Mouse (Mus musculus): ENCODE results near the gene Zc3h8. TPM values are rescaled to one million over a fixed set of nuclear protein-coding genes. Genes with fewer than 3 reads are reported as not detected.

The Zc3h8 gene
- 1 to 10 TPM; 7.8 to 9.9 (median 8.0) TPM for total RNA-seq (2022)

DNA sequence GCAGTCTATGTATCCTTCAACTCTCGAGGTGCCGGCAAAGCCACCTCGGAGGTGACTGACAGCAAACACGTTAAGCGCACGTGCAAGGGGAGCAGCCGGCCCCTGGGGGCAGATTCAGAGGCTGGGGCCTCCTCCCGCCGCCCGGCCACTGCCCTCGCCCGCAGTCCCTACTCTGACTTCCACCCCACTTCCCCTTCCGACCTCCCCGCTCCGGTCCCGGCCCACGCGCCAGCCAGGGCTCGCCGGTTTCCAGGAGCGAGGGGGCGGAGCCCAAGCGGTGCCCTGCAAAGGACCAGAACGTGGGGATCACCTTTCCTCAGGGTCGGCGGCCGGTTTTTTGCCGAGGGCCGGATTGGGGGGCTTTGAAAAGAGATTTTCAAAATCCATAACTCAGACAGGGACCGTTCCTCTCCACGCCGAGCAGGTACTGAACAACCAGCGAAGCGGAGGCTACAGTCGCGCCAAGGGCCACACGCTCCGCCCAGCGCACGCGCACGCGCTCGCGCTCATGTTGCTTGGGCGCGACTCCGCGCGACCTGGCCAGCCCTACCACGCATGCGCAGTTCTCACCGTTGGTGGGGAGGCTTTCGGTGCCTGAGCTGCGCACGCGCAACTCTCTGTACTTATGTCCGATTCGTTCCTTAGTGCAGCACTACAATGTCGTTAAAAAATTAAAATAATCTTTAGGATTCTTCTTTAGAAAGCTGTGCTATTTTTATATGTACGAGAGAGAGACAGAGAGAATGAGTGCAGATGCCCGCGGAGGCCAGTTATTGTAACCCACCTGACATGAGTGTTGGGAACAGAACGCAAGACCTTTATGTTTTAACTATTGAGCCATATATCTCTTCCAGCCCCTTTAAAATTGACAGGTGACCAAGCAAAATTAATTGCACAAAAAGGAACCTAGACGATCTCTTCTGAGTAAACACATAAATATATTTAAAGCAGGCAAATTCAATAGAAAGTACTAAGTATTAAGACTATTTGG lies at the start of gene Zc3h8:
TSS of gene Zc3h8 (minus strand) at position 540 of the 991 bp plus-strand sequence.
- peak; percentile 91 to 95 for DNase-seq (ENCODE audit: low spot score in 2 of 2)

DNA sequence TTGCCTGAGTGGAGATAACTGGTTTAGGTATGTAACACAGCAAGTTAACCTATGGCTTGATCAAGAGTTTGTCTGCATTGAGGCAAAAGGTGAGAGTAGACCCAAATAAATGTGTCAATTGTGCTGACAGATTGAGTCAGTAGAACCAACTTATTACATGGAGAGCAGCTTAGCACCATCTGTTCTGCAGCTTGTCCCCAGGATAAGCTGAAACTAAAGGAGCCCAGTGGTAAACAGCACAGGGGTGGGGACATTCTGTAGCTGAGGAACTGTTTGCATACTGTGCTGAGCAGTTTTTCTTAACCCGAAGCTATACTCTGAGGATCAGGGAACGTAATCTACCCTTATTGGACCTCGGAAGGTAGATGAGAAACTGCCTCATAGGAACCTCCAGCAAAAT lies 40.9 kb upstream of the Zc3h8 start:
- no peak for DNase-seq (ENCODE audit: low spot score in 2 of 2)

DNA sequence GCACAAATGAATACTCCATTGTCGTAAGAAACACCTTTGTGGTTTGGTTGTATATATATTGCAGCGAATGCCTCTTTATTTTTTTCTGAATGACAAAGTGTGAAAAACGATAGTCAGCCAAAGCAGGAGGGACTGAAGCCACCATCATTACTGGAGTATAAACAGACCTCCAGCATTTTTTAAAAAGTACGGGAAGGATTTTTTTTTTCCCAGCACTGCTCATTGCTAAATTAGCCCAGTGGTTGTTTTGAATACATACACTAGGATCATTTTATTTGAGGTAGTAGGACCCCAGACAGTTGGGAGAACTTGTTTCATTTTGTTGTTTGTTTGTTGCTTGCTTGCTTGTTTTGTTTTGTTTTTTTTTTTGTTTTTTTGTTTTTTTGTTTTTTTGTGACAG lies 31.7 kb upstream of the Zc3h8 start:
- DNase-seq (ENCODE audit: low spot score in 2 of 2): no peak

DNA sequence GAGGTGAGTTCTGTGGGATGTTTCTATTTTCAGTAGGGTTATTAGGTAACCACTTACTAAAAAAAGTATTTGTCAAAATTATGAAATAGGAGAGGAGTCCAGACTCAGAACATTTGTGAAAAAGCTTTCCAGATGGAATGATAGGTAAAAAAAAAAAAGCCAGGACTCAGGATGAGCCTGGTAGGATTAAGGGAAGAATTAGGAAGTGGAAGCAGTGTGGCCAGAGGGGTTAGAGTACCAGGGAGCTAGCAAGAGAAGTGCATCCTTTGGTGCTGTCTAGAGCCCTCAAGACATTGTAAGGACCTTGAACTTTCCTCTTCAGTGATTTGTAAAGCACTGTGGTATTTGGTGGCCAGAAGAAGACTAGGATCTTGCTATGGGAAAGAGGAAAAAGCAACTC lies 28.4 kb upstream of the Zc3h8 start:
- DNase-seq (ENCODE audit: low spot score in 2 of 2): no peak

DNA sequence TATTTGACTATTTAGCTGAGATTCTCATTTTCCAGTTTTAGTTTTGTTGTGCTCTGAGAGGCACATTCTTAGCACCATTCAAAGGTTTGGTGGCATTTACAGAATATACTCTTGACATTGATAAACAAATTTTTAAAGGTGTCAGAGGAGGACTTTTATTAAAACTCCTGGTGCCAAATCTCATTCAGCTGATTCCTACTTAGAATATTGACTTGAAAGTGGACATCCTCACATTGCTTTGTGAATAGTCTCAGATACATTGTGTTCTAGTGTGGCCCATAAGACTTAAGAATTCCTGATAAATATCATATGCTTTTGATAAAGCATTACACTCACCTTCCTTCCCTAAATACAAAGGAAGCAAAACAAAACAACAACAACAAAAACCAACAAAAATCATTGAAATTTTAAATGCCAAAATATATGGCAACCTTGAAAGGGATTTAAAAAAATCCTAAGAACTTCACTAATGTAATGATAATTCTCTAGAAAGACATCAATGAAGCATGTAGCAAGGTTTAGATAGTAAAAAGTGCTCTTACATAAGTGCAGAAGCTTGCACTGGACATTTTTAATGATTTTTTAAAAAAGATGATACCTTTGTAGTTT lies 24.7 kb upstream of the Zc3h8 start:
- no peak for DNase-seq (ENCODE audit: low spot score in 2 of 2)

DNA sequence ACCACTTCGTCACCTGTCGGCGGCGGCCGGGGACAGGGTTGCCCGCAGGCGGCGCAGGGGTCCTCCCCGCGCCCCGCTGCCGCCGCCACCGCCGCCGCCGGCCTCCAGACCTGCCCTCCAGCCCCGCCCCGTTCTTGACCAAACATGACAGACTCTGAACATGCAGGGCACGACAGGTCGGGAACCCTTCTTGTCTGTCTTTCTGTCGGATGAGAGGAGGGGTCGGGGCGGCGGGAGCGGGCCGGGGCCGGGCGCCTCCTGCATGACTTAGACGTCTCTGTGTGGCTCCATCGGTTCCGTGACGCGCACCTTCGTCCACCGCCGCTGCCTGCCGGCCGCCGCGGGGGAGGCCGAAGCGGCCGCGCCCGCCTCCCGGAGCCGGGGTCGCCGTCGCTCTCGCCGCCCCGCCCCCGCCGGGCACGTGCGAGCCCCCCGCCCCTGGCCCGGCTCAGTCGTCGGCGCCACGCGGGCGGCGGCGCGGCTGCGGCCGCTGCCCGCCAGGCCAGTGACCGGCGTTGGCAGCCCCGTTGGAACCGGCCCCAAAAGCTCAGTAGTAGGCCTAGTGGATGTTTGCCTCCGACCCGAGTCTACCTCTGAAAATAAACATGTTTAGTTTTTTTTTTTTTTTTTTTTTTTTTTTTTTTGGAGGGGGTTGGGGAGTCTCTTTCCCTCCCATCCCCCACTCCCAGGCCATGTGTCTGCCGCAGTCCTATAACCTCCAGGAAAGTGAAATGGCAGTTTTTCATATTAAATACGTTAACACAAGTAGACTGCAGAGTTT lies 24.0 kb upstream of the Zc3h8 start, which contains the start of gene Gm10762:
TSS of gene Gm10762 (minus strand) at position 65 of the 781 bp plus-strand sequence.
- peak; percentile 59 to 66 for DNase-seq (ENCODE audit: low spot score in 2 of 2)

DNA sequence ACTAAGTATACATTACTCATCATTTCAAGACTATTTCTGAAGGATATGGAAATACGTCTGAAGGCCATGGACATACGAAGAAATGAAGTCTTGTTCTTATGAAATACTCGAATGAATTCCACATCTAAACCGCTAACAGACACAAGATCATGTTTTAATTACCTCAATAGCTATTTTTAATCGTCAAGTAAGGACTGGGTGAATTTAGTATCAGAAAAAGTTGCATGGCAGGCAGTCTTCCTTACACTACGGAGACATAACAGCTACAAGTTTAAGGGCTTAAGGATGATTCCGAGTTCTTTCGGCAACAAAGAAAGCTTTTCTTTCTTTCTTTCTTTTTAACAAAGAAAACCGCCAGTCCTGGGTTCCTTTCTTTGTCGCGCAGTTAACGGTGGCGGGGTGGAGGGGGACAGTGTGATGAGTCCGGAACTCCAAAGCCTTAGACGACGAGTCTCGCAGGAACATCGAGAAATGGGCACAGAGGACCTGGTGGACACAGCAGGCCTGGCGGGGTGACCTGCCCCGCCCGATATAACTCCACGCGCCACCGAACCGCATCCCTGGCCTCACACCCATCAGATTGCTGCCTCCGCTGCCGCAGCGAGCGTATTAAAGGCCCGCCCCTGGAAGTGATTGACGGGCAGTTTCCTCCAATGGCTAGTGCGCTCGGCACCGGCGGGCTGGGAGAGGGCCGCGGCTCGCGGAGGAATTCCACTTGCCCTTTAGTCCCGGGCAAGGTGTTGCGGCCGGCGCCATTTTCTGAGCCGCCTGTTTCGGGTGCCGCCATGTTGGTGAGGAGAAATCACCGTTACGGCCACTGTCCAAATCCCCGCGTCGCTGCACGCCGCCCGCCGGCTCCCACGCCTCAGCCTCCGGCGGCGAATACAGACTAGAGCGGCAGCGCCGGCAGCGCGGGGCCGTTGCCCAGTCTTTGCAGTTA lies 23.0 kb upstream of the Zc3h8 start, which contains the start of gene Zc3h6:
TSS of gene Zc3h6 (plus strand) at position 762 of the 940 bp plus-strand sequence.
- DNase-seq (ENCODE audit: low spot score in 2 of 2): peak; percentile 97 to 98

DNA sequence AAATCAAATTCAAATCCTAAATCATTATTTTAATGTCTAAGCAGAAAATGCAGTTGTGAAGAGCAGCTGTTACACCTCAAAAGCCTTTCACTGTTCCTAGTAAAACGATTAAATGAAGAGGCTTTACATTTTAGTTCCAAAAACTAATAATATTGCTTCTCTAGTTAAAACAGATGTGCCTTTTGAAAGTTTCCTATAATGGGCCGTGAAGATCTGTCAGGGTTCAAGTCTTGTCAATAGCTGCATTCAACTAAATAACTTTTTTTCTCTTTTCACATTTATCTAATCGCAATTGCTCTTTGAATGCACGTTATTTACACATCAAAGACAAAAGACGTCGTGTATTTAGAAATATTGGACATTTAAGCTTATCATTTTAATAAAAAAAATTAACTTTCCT lies 22.4 kb upstream of the Zc3h8 start:
- DNase-seq (ENCODE audit: low spot score in 2 of 2): no peak

DNA sequence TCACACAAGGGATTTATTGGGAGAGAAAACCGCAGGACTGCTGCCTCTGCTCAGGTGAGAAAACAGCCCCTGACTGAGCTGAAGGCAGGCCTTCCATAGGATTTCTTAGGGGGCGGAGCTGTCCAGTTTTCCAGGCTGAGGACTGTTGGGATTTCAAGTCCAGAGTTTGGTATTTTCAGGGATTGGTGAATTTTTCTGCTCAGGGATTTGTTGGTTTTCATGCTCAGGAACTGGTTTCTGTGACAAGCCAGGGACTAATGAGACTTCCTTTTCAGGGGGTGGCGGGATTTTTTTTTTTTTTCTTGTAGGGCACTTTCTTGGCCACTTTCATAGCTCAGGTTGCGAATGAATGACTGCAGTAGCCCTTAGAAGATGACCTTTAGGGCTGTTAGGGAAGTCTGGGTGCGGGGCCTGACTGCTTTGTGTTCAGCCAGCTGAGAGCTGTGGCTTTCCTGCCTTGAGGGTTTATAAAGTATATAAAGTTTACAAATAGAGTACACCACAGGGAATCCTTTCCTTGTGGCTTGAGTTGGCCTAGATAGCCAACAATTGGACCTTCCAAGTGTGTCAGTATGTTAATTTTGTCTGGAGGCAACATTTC lies 21.7 kb upstream of the Zc3h8 start:
- no peak for DNase-seq (ENCODE audit: low spot score in 2 of 2)

DNA sequence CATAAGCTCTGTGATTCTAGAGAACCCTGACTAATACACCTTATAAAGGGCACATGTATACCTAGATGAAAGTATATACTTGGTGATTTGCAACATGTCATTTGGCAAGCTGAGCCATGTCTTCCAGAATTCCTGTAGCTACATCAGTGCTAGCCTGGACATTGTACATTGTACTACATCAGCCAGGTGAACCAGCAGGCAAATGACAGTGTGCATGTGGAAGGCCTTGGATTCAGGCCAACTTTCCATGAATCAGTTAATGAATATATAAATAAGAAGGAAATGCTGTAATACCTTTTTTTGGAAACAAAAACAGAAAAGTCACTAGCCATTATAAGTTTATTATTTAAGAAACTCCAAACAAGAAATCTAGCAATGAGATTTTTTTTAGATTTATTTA lies 10.3 kb upstream of the Zc3h8 start:
- DNase-seq (ENCODE audit: low spot score in 2 of 2): no peak

DNA sequence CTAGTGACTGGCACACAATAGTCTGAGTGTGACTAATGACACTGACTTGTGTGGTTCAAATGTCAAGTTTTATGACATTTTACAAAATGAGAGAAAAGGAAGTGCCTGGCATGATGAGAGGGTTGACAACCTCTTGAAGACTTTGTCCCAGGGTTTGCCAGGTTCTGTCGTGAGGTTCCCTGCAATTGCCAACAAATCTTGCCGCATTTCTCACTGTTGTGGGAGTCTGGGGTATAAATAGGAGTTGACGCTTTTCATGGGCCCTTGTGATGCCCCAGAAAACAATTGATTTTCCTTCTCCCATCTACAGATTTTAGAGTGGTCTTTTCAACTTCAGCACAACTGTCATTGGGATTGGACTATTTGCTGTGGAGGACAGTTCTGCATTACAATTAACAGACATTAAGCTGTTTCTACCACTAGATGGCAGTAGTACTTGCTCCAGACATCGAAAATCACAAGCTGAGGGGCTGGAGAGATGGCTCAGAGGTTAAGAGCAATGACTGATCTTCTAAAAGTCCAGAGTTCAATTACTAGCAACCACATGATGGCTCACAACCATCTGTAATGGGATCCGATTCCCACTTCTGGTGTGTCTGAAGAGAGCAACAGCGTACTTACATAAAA lies 4.2 kb upstream of the Zc3h8 start:
- DNase-seq (ENCODE audit: low spot score in 2 of 2): no peak

DNA sequence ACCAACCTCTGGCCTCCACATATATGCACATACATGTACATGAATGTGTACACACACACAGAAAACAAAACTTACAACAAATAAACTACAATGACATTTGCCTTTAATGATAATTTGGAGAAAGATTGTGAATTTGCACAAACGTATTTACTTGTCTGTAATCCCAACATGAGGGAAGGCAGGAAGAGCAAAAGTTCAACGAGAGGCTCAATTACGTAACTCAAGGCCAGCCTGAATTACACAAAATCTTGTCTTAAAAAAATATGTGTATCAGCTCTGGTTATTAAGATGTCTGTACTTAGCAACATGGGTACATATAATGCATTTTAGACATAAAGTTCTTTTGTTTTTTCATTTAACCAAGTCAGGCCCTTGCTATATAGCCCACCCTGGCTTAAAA lies 7.6 kb downstream of the Zc3h8 start:
- no peak for DNase-seq (ENCODE audit: low spot score in 2 of 2)

DNA sequence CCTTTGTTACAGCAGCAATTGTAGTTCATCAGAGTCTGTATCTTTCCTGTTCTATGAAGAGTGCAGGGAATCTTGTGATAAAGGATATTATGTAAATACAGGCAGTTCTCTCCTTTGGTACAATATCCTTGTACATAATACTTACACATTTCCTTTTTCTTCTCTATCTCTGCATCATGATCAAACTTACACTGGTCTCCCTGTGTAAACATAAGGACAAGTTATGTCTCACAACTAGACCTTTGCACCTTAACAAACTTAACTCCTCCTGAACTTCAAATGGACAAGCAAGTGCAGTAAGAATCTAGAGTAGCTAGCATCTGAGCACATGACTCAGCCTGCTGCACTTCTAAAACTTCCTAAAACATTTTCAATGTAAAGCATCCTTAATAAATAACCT lies 13.2 kb downstream of the Zc3h8 start:
- no peak for DNase-seq (ENCODE audit: low spot score in 2 of 2)

DNA sequence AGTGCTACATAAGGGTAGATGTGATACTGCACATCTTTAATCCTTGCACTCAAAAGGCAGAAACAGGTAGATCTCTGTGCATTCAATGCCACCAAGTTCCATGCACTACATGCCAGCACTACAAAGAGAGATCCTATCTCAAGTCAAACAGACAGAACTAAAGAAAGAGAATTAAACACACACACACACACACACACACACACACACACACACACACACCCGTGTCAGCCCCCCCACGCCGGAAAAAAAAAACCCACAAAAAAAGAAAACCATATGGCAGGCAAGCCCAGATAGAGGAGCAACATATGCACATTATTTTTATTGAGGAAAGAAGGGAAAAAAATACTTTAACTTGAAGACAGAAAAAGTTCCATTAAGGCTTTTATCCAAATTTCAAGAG lies 15.4 kb downstream of the Zc3h8 start:
- no peak for DNase-seq (ENCODE audit: low spot score in 2 of 2)

DNA sequence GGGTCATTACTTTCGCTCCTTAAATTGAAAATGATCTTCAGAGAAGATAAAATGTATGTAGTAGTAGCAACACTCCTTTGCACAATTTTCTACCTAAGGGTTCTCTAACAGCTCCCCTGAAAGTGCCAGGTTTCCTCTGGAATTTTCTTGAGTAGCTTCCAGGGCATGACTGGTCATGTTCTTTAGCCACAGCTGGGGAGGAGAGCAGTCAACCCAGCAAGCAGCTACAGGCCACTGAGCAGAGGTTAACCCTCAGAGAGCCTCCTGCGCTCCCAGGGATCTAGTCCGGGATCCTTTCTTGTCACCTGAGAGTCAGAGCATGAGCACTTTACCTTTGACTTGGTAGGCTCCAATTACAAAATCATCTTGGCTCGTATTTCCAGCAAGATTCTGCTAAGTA lies 19.1 kb downstream of the Zc3h8 start:
- no peak for DNase-seq (ENCODE audit: low spot score in 2 of 2)

DNA sequence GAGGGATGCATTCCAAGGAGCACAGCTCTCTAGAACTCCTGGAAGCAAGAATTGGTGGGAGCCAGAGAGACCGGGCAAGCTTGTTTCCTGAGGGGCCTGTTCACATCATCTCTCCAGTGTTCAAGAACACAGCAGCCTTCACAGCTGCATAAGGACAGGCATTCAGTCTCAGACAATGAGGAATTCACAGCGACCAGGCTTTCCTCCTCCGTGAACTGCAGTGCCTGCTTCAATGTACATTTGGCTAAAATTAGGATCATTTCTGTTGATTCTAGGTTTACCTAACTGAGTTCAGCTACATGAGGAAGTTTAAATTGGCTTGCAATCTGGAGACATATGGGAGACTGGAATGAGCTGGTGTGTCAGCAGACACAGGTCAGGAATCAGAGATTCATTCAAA lies 27.3 kb downstream of the Zc3h8 start:
- no peak for DNase-seq (ENCODE audit: low spot score in 2 of 2)

DNA sequence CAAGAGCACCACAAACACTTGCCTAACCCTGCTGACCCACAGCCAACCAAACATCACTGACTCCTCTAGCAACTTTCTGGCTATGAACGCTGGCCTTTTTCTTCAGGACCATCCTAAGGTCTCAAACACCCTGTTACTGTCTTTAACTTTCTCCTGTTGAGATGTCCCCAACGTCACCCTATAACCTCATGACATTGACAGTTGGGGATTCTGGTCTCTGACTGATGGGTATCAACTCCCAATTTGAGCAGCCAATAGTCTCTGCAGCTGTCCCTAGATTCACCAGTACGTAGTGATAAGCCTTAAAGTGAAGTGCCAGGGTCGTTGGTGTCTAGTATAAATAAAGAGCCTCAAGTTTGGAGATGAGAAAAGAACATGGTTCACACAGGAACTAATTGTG lies 28.9 kb downstream of the Zc3h8 start:
- DNase-seq (ENCODE audit: low spot score in 2 of 2): no peak

DNA sequence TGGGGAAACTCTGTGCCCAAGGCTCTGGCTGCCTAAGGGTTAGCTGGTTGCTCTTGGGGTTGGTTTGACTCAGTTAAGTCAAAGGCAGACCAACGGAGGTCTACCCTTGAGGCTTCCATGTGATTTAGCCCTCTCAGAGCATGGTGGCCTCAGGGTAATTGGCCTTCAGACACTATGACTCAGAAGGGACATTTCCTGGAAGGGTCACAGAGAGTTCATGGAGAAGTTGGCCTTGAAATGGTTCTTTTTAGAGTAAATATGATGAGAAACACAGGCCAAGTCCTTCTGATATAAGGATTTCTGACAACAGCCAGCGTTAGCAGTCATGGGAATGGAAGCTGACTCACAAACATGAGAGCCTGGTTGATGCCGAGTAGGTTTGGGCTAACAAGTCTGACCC lies 40.2 kb downstream of the Zc3h8 start:
- DNase-seq (ENCODE audit: low spot score in 2 of 2): no peak

DNA sequence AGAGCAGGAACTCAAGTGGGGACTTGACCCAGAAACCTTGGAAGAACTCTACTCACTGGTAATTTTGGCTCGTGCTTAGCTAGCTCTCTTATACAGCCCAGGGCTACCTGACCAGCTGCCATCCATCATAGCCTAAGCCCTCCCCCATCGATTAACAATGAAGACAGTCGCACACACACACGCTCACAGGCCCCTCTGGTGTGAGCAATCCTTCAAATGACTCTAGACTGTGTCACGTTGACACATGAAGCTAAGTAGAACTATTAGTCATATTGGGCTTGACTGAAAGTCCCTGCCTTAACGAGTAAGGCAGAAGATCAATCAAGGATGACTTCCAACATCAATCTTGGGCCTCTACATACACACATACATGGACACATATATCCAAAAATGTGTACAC lies 41.0 kb downstream of the Zc3h8 start:
- DNase-seq (ENCODE audit: low spot score in 2 of 2): no peak
